Mouse (Mus musculus) thymus, adult 2 months (tissue): ENCODE measurements around the gene Fam20a. TPM values are rescaled to one million over a fixed set of nuclear protein-coding genes. Genes with fewer than 3 reads are reported as not detected.

Experiments
- DNase-seq: peaks from one replicate; pipeline ENCODE4 v3.0.0; 2021
- H3K27ac ChIP-seq: fragments of 200-500 bp; 2 replicates; pipeline ENCODE4 v1.5.1; 2012; ENCODE audit warnings: low read length, control low read depth; ENCODE audit not compliant: control insufficient read depth, insufficient read depth
- H3K27me3 ChIP-seq: fragments of 200-500 bp; 2 replicates; pipeline ENCODE4 v1.6.1; 2012; ENCODE audit warnings: mild to moderate bottlenecking, low read length, moderate library complexity, mixed read lengths; ENCODE audit not compliant: control insufficient read depth, insufficient read depth
- H3K36me3 ChIP-seq: fragments of 200-500 bp; 2 replicates; pipeline ENCODE4 v1.6.1; 2012; ENCODE audit warnings: mild to moderate bottlenecking, low read length, moderate library complexity; ENCODE audit not compliant: control insufficient read depth, insufficient read depth
- H3K4me1 ChIP-seq: fragments of 200-500 bp; replicated peaks from 2 replicates; pipeline ENCODE4 v1.6.1; 2012; ENCODE audit warnings: low read length; ENCODE audit not compliant: control insufficient read depth, insufficient read depth
- H3K4me3 ChIP-seq: fragments of 200-500 bp; 2 replicates; pipeline ENCODE4 v1.5.1; 2012; ENCODE audit warnings: mild to moderate bottlenecking, low read length, control low read depth, moderate library complexity; ENCODE audit not compliant: control insufficient read depth, insufficient read depth
- CTCF ChIP-seq: fragments of 200-500 bp; IDR thresholded peaks from 2 replicates; pipeline ENCODE4 v1.5.1; 2012; ENCODE audit warnings: mild to moderate bottlenecking, control low read depth, low read length, moderate library complexity, borderline replicate concordance; ENCODE audit not compliant: control insufficient read depth, poor library complexity, insufficient read depth; ENCODE audit errors: extremely low read depth
- POLR2A ChIP-seq: fragments of 200-500 bp; IDR thresholded peaks from 2 replicates; pipeline ENCODE4 v1.6.1; 2012; ENCODE audit warnings: mild to moderate bottlenecking, low read length, control low read depth, moderate library complexity; ENCODE audit not compliant: control insufficient read depth, poor library complexity, insufficient read depth; ENCODE audit errors: extremely low read depth
- WGBS: fragments of 180-500 bp; shearing (Covaris S2); methylation state at CpG from one replicate; pipeline ENCODE4 v1.1.7; 2018; 5-methylcytosine and 5-hydroxymethylcytosine counted together
- polyA plus RNA-seq: library from polyadenylated mRNA; depleted of rRNA; stranded (reverse); fragments of >200 nt; gene quantifications from 2 replicates; pipeline ENCODE4 v1.2.3, GENCODE M21; 2012; rRNA removed

The Fam20a gene
- polyA plus RNA-seq, 1 experiment, result 3.2 TPM

DNA sequence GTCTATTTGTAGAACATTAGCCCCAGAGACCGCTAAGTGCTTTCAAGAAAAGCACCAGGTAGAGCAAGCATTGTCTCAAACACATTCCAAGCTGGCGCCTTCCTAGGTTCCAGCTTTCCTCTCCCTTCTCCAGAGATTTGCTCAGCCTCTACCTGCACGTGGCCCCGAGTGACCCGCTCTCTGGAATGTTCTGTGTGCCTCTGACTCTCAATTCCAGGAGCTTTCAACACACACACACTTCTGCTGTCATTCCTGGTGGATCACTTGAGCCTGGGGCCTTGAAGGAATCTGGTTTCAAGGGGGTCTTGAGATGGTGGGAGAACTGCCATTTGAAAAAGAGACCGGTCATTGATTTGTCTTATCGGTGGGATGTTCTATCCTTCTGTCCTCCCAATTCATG is 98.8 kb downstream of the Fam20a start:
- DNase-seq, result no peak
- Histone ChIP-seq H3K4me1 (peaks cover 4% of the 10 kb centered on the region), H3K27ac (no peak overlapping the region), H3K27me3 (no peaks in the 10 kb centered on the region), H3K4me3 (no peak overlapping the region), H3K36me3 (no peaks in the 10 kb centered on the region)
- WGBS, result 94% methylated on average over 7 of the region's 7 CpGs
- TF ChIP-seq CTCF (no peak), POLR2A (no peak)

DNA sequence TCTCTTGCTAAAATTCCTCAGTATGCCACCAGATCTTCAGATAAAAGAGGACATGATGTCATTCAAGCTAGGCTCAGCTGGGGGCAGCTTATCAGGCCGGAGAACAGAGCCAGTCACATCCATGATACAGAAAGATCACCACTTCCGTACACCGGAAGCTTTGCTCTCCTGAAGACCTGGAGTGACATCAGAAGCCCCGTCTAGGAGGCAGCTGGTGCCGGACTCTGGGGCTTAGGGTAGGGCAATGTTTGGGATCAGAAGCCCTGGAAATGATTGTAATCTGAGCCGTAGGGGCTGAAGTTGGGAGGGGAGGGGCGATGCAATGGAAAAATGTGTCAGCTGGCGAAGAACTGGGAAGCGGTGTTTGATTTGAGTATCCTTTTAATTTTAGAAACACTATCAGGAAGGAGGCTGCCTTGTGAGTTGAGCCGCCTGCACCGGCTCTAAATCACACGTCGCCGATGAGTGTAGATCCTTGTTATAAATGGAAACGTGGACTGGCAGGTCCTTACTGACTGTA is 99.5 kb downstream of the Fam20a start:
- TF ChIP-seq POLR2A (no peak), CTCF (no peak)
- DNase-seq, result no peak
- H3K4me1 ChIP-seq, result peaks cover 4% of the 10 kb centered on the region
- no peaks in the 10 kb centered on the region for H3K27me3 ChIP-seq
- no peak overlapping the region for H3K4me3 ChIP-seq
- 55% methylated on average over 15 of the region's 15 CpGs for WGBS
- H3K27ac ChIP-seq, result no peak overlapping the region
- H3K36me3 ChIP-seq, result no peaks in the 10 kb centered on the region

GRCm38 (mm10) chr11:109621183-109621582 is 100.9 kb downstream of the Fam20a start:
- Histone ChIP-seq H3K27me3 (no peaks in the 10 kb centered on the region), H3K27ac (no peak overlapping the region), H3K4me1 (peaks cover 4% of the 10 kb centered on the region), H3K36me3 (no peaks in the 10 kb centered on the region), H3K4me3 (no peak overlapping the region)
- TF ChIP-seq POLR2A (no peak), CTCF (no peak)
- WGBS, result 9% methylated on average over 2 of the region's 2 CpGs
- DNase-seq, result peak; percentile 56

- Histone ChIP-seq H3K27me3 (no peaks in the 10 kb centered on the region), H3K4me3 (no peak overlapping the region), H3K4me1 (peaks cover 4% of the 10 kb centered on the region), H3K36me3 (no peaks in the 10 kb centered on the region), H3K27ac (no peak overlapping the region)
- WGBS, result 95% methylated on average over 6 of the region's 6 CpGs
- no peak for TF ChIP-seq POLR2A
- no peak for TF ChIP-seq CTCF
- DNase-seq, result no peak
These were observed 101.7 kb downstream of the Fam20a start for GRCm38 (mm10) chr11:109620356-109620755.

Other genes starting within 250 kb of the Fam20a start
- 3.9 and 4.0 TPM in 2 replicates for gene Arsg, start 248.9 kb downstream of the Fam20a start, polyA plus RNA-seq
- 9.0 and 11.2 TPM in 2 replicates for gene Slc16a6, start 248.7 kb downstream of the Fam20a start, polyA plus RNA-seq
- 4.7 and 7.0 TPM in 2 replicates for gene Wipi1, start 110.3 kb downstream of the Fam20a start, polyA plus RNA-seq
- 145 and 150 TPM in 2 replicates for gene Prkar1a, start 72.9 kb downstream of the Fam20a start, polyA plus RNA-seq
- 0.11 TPM in 1 of 2 replicates, not detected in the other for gene 1700012B07Rik, start 105.8 kb upstream of the Fam20a start, polyA plus RNA-seq